Mouse (Mus musculus): ENCODE data around the gene Trem3.

GRCm38 (mm10) chr17:48281739-48282085, 34.1 kb downstream of the Trem3 start:
- no peak for TF ChIP-seq USF1 (IDR thresholded peaks at IDR 0.05; ENCODE audit: low read depth)
- no peak for TF ChIP-seq POLR2A (IDR thresholded peaks at IDR 0.05; ENCODE audit: insufficient read length, low read depth)
- TF ChIP-seq MYOD1 (IDR thresholded peaks at IDR 0.05; ENCODE audit: control insufficient read depth in 1 of 3, insufficient read length in 2 of 3, low read depth in 2 of 3), result no peak
- TF ChIP-seq TCF12 (IDR thresholded peaks at IDR 0.05; ENCODE audit: insufficient read depth, poor library complexity, severe bottlenecking), result no peak
- no peak for TF ChIP-seq MAX (IDR thresholded peaks at IDR 0.05; ENCODE audit: low read depth)
- no peak for TF ChIP-seq SRF (IDR thresholded peaks at IDR 0.05; ENCODE audit: control insufficient read depth, insufficient read length, low read depth)
- TF ChIP-seq TCF3 (IDR thresholded peaks at IDR 0.05; ENCODE audit: insufficient read length, low read depth), result no peak
- no peak for TF ChIP-seq POLR2AphosphoS2 (IDR thresholded peaks at IDR 0.05; ENCODE audit: insufficient read length, low read depth)
- TF ChIP-seq CEBPB (IDR thresholded peaks at IDR 0.05; ENCODE audit: insufficient read depth, poor library complexity, severe bottlenecking), result no peak
- no peak for TF ChIP-seq MYOG (IDR thresholded peaks at IDR 0.05; ENCODE audit: control insufficient read depth in 1 of 3, insufficient read depth in 1 of 3, insufficient read length in 2 of 3, low read depth in 2 of 3)
- no peak for TF ChIP-seq E2F4 (IDR thresholded peaks at IDR 0.05; ENCODE audit: insufficient read depth)
